Mouse (Mus musculus): ENCODE measurements around the gene Bms1. TPM values are rescaled to one million over a fixed set of nuclear protein-coding genes. Genes with fewer than 3 reads are reported as not detected.
A peak's percentile ranks its signal among the peaks of the same experiment; 100 is the strongest.

Bms1 gene
- polyA plus RNA-seq (2014; fragmentation: Nextera tagmentation; extraction: Ambion mirVana) = 38.9 and 44.2 TPM in 2 replicates

- peak within 1 kb of the TSS; percentile 56 for H3K4me2 ChIP-seq (replicated peaks; ENCODE audit: low read depth, low read length)
- peak within 1 kb of the TSS; percentile 83 for H3K9ac ChIP-seq (ENCODE audit: low read depth, low read length)
- 0 out of 2 replicates have a peak, but pooled peaks cover 3% of the 10 kb centered on the region for H3K4me1 ChIP-seq (replicated peaks; ENCODE audit: control insufficient read depth, insufficient read depth, low read length)
- no peaks in the 10 kb centered on the region for H3K27me3 ChIP-seq (ENCODE audit: control insufficient read depth, insufficient read depth, low read length)
- ATAC-seq (ENCODE audit: low FRiP score) = peak; percentile 97
- DNase-seq (ENCODE audit: low spot score) = peak; percentile 95
- no peaks in the 10 kb centered on the region for H3K36me3 ChIP-seq (ENCODE audit: control insufficient read depth, insufficient read depth, low read length)
- peak within 1 kb of the TSS; percentile 96 for H3K4me3 ChIP-seq (ENCODE audit: low read depth, low read length)
- peak within 1 kb of the TSS; percentile 70 for H3K27ac ChIP-seq (ENCODE audit: low read depth, low read length)
- no peaks in the 10 kb centered on the region for H3K9me3 ChIP-seq (ENCODE audit: control insufficient read depth, low read length)
- under 1% methylated on average over 67 of the region's 67 CpGs for WGBS
Observed at GRCm38 (mm10) chr6:118419050-118419920, at the start of gene Bms1. Gene Bms1, minus strand, starts transcription at chr6:118419474.

DNA sequence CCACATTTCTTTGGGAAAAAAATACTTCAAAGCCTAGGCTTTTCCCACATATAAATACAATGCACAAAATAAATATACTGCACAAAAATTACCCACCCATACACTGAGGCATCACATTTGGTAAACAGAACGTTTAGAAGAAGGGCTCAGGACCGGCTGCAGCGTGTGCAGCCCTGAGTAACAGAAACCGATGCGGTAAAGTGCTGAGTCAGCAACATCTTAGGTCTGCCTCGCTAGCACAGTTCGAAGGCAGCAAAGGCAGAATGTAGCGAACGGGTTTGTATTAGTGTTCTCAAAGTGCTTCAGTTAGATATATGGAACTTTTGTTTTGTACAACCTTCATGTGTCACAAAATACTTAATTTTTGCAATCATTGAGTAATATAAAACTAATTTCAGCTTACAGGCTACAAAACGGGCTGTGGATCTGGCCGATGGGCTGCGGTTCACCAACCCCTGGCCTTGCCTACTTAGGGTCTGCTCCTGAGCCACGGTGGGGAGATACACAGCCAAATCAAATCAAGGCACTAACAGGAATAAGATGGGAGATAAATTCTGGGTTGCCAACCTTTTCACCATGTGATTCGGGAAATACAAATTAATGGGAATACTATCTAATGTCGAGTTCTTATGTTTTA lies 42.9 kb upstream of the Bms1 start:
- H3K27ac ChIP-seq (ENCODE audit: low read depth, low read length) = no peak overlapping the region
- 0 out of 2 replicates have a peak, but pooled peaks cover 3% of the 10 kb centered on the region for H3K36me3 ChIP-seq (ENCODE audit: control insufficient read depth, insufficient read depth, low read length)
- H3K4me1 ChIP-seq (replicated peaks; ENCODE audit: control insufficient read depth, insufficient read depth, low read length) = no peaks in the 10 kb centered on the region
- no peak overlapping the region for H3K4me3 ChIP-seq (ENCODE audit: low read depth, low read length)
- DNase-seq (ENCODE audit: low spot score) = no peak
- H3K9me3 ChIP-seq (ENCODE audit: control insufficient read depth, low read length) = no peaks in the 10 kb centered on the region
- H3K9ac ChIP-seq (ENCODE audit: low read depth, low read length) = no peak overlapping the region
- H3K27me3 ChIP-seq (ENCODE audit: control insufficient read depth, insufficient read depth, low read length) = no peaks in the 10 kb centered on the region
- no peak for ATAC-seq (ENCODE audit: low FRiP score)
- H3K4me2 ChIP-seq (replicated peaks; ENCODE audit: low read depth, low read length) = no peak overlapping the region
- 79% methylated on average over 15 of the region's 15 CpGs for WGBS

- no peaks in the 10 kb centered on the region for H3K9me3 ChIP-seq (ENCODE audit: control insufficient read depth, low read length)
- no peaks in the 10 kb centered on the region for H3K27me3 ChIP-seq (ENCODE audit: control insufficient read depth, insufficient read depth, low read length)
- H3K27ac ChIP-seq (ENCODE audit: low read depth, low read length) = no peak overlapping the region
- ATAC-seq (ENCODE audit: low FRiP score) (no peak), DNase-seq (ENCODE audit: low spot score) (no peak)
- 91% methylated on average over 1 of the region's 1 CpGs for WGBS
- no peak overlapping the region for H3K4me3 ChIP-seq (ENCODE audit: low read depth, low read length)
- no peak overlapping the region for H3K4me2 ChIP-seq (replicated peaks; ENCODE audit: low read depth, low read length)
- H3K36me3 ChIP-seq (ENCODE audit: control insufficient read depth, insufficient read depth, low read length) = no peaks in the 10 kb centered on the region
- no peak overlapping the region for H3K9ac ChIP-seq (ENCODE audit: low read depth, low read length)
- no peaks in the 10 kb centered on the region for H3K4me1 ChIP-seq (replicated peaks; ENCODE audit: control insufficient read depth, insufficient read depth, low read length)
Observed at GRCm38 (mm10) chr6:118457726-118458125, 38.5 kb upstream of the Bms1 start.

DNA sequence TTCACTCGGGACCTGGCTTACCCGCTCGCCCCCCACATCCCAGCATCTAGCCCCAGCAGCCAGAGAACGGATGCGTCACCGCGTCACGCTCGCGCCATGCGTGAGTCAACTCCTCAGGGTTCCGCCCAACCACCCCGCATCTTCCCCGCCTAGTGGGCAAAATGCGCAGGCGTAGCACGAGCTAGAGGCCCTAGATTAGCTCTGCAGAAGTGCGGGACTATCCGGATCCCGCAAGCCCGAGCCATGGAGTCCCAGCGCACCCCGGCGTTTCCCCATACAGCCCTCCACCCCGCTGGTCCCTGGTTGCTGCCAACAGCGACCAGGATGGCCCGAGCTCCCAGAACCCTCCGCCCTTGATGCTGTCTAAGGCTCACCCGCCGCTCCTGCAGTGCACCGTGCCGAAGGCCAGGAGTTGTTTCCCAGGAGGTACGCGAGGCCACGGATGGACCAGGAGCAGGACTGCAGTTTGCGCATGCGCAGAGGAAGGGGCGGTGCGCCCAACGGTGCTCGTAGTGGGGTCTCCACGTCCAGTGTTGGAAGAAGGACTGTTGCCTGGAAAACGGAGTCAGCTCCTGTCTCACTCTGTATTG lies 35.9 kb upstream of the Bms1 start, which contains the start of gene Zfp248:
Gene Zfp248 (minus strand): TSS at position 487 of the 590 bp plus-strand sequence.
- H3K27ac ChIP-seq (ENCODE audit: low read depth, low read length) = peak within 1 kb of the TSS; percentile 91
- no peaks in the 10 kb centered on the region for H3K36me3 ChIP-seq (ENCODE audit: control insufficient read depth, insufficient read depth, low read length)
- H3K4me1 ChIP-seq (replicated peaks; ENCODE audit: control insufficient read depth, insufficient read depth, low read length) = no peaks in the 10 kb centered on the region
- no peaks in the 10 kb centered on the region for H3K27me3 ChIP-seq (ENCODE audit: control insufficient read depth, insufficient read depth, low read length)
- ATAC-seq (ENCODE audit: low FRiP score) (peak; percentile 97), DNase-seq (ENCODE audit: low spot score) (peak; percentile 93)
- H3K4me3 ChIP-seq (ENCODE audit: low read depth, low read length) = peak within 1 kb of the TSS; percentile 56
- H3K9me3 ChIP-seq (ENCODE audit: control insufficient read depth, low read length) = no peaks in the 10 kb centered on the region
- WGBS = under 1% methylated on average over 43 of the region's 43 CpGs
- H3K9ac ChIP-seq (ENCODE audit: low read depth, low read length) = peak within 1 kb of the TSS; percentile 77
- peak within 1 kb of the TSS; percentile 71 for H3K4me2 ChIP-seq (replicated peaks; ENCODE audit: low read depth, low read length)

DNA sequence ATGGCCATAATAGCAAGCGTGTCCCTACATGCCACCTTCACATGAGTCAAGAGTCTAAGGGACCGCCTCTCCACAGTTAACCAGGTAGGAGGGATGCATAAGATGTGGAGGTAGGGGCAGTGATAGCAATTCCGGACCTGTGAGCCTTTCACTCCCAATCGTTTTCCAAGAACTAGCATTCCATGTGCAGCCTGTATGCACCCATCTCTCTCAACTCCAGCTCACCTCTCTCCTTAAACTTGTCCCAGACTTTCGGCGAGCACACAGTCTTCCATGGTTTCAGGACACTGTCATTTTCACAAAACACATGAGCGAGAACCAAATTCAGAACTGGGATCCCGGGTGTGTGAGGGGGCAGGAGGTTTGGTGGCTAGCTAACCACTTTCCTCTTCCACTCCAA lies 35.2 kb upstream of the Bms1 start:
- Histone ChIP-seq H3K9ac (ENCODE audit: low read depth, low read length) (peak overlapping the region; percentile 77), H3K4me2 (replicated peaks; ENCODE audit: low read depth, low read length) (peak overlapping the region; percentile 71), H3K27me3 (ENCODE audit: control insufficient read depth, insufficient read depth, low read length) (no peaks in the 10 kb centered on the region), H3K27ac (ENCODE audit: low read depth, low read length) (no peak overlapping the region), H3K4me3 (ENCODE audit: low read depth, low read length) (peak overlapping the region; percentile 56), H3K9me3 (ENCODE audit: control insufficient read depth, low read length) (no peaks in the 10 kb centered on the region), H3K36me3 (ENCODE audit: control insufficient read depth, insufficient read depth, low read length) (no peaks in the 10 kb centered on the region), H3K4me1 (replicated peaks; ENCODE audit: control insufficient read depth, insufficient read depth, low read length) (no peaks in the 10 kb centered on the region)
- no peak for ATAC-seq (ENCODE audit: low FRiP score)
- DNase-seq (ENCODE audit: low spot score) = no peak
- 52% methylated on average over 8 of the region's 8 CpGs for WGBS

DNA sequence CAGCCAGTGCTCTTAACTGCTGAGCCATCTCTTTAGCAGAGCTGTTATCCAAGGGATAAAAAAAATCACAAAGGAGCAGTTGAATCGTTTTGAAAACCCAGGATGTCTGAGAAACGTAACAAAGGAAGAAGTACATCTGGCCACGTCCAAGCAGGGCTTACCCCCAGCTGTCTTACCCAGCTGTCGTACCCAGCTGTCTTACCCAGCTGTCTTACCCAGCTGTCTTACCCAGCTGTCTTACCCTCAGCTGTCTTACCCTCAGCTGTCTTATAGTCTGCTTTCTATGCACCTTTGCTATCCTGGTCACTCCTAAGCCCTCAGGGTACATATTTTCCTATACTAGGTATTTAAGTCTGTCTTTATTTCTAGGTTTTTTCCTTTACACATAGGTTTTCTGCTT lies 12.2 kb upstream of the Bms1 start:
- DNase-seq (ENCODE audit: low spot score) (no peak), ATAC-seq (ENCODE audit: low FRiP score) (no peak)
- Histone ChIP-seq H3K9me3 (ENCODE audit: control insufficient read depth, low read length) (no peaks in the 10 kb centered on the region; the same call in 1 of the 2 replicates), H3K36me3 (ENCODE audit: control insufficient read depth, insufficient read depth, low read length) (peaks cover 16% of the 10 kb centered on the region), H3K9ac (ENCODE audit: low read depth, low read length) (no peak overlapping the region), H3K27ac (ENCODE audit: low read depth, low read length) (no peak overlapping the region), H3K4me2 (replicated peaks; ENCODE audit: low read depth, low read length) (no peak overlapping the region), H3K27me3 (ENCODE audit: control insufficient read depth, insufficient read depth, low read length) (no peaks in the 10 kb centered on the region), H3K4me1 (replicated peaks; ENCODE audit: control insufficient read depth, insufficient read depth, low read length) (no peaks in the 10 kb centered on the region), H3K4me3 (ENCODE audit: low read depth, low read length) (no peak overlapping the region)
- WGBS = 89% methylated on average over 4 of the region's 4 CpGs

- H3K4me3 ChIP-seq (ENCODE audit: low read depth, low read length) = no peak overlapping the region
- no peak overlapping the region for H3K27ac ChIP-seq (ENCODE audit: low read depth, low read length)
- H3K9me3 ChIP-seq (ENCODE audit: control insufficient read depth, low read length) = no peaks in the 10 kb centered on the region; the same call in 1 of the 2 replicates
- H3K27me3 ChIP-seq (ENCODE audit: control insufficient read depth, insufficient read depth, low read length) = no peaks in the 10 kb centered on the region
- DNase-seq (ENCODE audit: low spot score) (no peak), ATAC-seq (ENCODE audit: low FRiP score) (no peak)
- WGBS = 88% methylated on average over 1 of the region's 1 CpGs
- no peak overlapping the region for H3K9ac ChIP-seq (ENCODE audit: low read depth, low read length)
- peaks cover 11% of the 10 kb centered on the region for H3K36me3 ChIP-seq (ENCODE audit: control insufficient read depth, insufficient read depth, low read length)
- no peak overlapping the region for H3K4me2 ChIP-seq (replicated peaks; ENCODE audit: low read depth, low read length)
- H3K4me1 ChIP-seq (replicated peaks; ENCODE audit: control insufficient read depth, insufficient read depth, low read length) = no peaks in the 10 kb centered on the region
Observed at GRCm38 (mm10) chr6:118426666-118427065, 7.4 kb upstream of the Bms1 start.

GRCm38 (mm10) chr6:118410428-118410827 lies 8.8 kb downstream of the Bms1 start:
- no peak overlapping the region for H3K9ac ChIP-seq (ENCODE audit: low read depth, low read length)
- H3K27me3 ChIP-seq (ENCODE audit: control insufficient read depth, insufficient read depth, low read length) = no peaks in the 10 kb centered on the region
- peaks cover 11% of the 10 kb centered on the region; the same call in 1 of the 2 replicates for H3K36me3 ChIP-seq (ENCODE audit: control insufficient read depth, insufficient read depth, low read length)
- H3K9me3 ChIP-seq (ENCODE audit: control insufficient read depth, low read length) = no peaks in the 10 kb centered on the region
- H3K4me3 ChIP-seq (ENCODE audit: low read depth, low read length) = no peak overlapping the region
- DNase-seq (ENCODE audit: low spot score) (no peak), ATAC-seq (ENCODE audit: low FRiP score) (no peak)
- no peak overlapping the region for H3K27ac ChIP-seq (ENCODE audit: low read depth, low read length)
- no peaks in the 10 kb centered on the region for H3K4me1 ChIP-seq (replicated peaks; ENCODE audit: control insufficient read depth, insufficient read depth, low read length)
- 95% methylated on average over 1 of the region's 1 CpGs for WGBS
- no peak overlapping the region for H3K4me2 ChIP-seq (replicated peaks; ENCODE audit: low read depth, low read length)
